Mouse (Mus musculus) heart, postnatal 0 days (tissue): ENCODE measurements around the gene Meioc. TPM values are rescaled to one million over a fixed set of nuclear protein-coding genes. Genes with fewer than 3 reads are reported as not detected.
"Not testable (repeated sequence)": the region's sequence is repeated elsewhere in the genome, so short reads cannot be mapped to it uniquely, and the experiment has no call there.

Experiments
- ATAC-seq: fragments of 200-750 bp; cut with Nextera tagmentation; 2 replicates; pipeline ENCODE4 v1.8.0; 2017; ENCODE audit warnings: low read depth, moderate number of reproducible peaks, moderate library complexity; ENCODE audit not compliant: insufficient read depth
- DNase-seq: peaks from one replicate; pipeline ENCODE4 v3.0.0-alpha.2; 2016; ENCODE audit warnings: low spot score
- H3K27ac ChIP-seq: fragments of 300-500 bp; sonication (generic); 2 replicates; pipeline ENCODE4 v1.5.1; 2014; ENCODE audit warnings: low read depth, mild to moderate bottlenecking
- H3K27me3 ChIP-seq: fragments of 300-500 bp; sonication (generic); 2 replicates; pipeline ENCODE4 v1.6.1; 2014; ENCODE audit warnings: low read length, mixed read lengths; ENCODE audit not compliant: control insufficient read depth, insufficient read depth
- H3K36me3 ChIP-seq: fragments of 300-500 bp; sonication (generic); replicated peaks from 2 replicates; pipeline ENCODE4 v1.6.1; 2014; ENCODE audit warnings: low read length, mixed read lengths; ENCODE audit not compliant: control insufficient read depth, insufficient read depth
- H3K4me1 ChIP-seq: fragments of 300-500 bp; sonication (generic); 2 replicates; pipeline ENCODE4 v1.6.1; 2014; ENCODE audit warnings: antibody characterized with exemption; ENCODE audit not compliant: control insufficient read depth, insufficient read depth
- H3K4me2 ChIP-seq: fragments of 300-500 bp; sonication (generic); 2 replicates; pipeline ENCODE4 v1.6.1; 2014; ENCODE audit warnings: low read depth, mild to moderate bottlenecking, low read length, moderate library complexity
- H3K4me3 ChIP-seq: fragments of 300-500 bp; sonication (generic); 2 replicates; pipeline ENCODE4 v1.5.1; 2014; ENCODE audit warnings: low read depth, low read length
- H3K9ac ChIP-seq: fragments of 300-500 bp; sonication (generic); replicated peaks from 2 replicates; pipeline ENCODE4 v1.6.1; 2014; ENCODE audit warnings: low read depth, low read length, mixed read lengths
- H3K9me3 ChIP-seq: fragments of 300-500 bp; sonication (generic); replicated peaks from 2 replicates; pipeline ENCODE4 v1.6.1; 2016; ENCODE audit warnings: low read length; ENCODE audit not compliant: control insufficient read depth
- CTCF ChIP-seq: IDR thresholded peaks from 2 replicates; pipeline ENCODE4 v1.5.1; 2016; ENCODE audit warnings: antibody characterized with exemption, control low read depth, low read depth
- EP300 ChIP-seq: IDR thresholded peaks from 2 replicates; pipeline ENCODE4 v1.6.1; 2016; ENCODE audit warnings: antibody characterized with exemption, low read depth
- WGBS: fragments of 180-500 bp; shearing (Covaris S2); extraction: QIAGEN DNeasy Blood & Tissue Kit; methylation state at CpG from one replicate; pipeline ENCODE4 v1.1.7; 2014; 5-methylcytosine and 5-hydroxymethylcytosine counted together
- polyA plus RNA-seq: library from polyadenylated mRNA; unstranded; fragments of >200 nt; fragmentation: Nextera tagmentation; extraction: Ambion mirVana; gene quantifications from 2 replicates; pipeline ENCODE4 v1.2.1, GENCODE M21; 2015
- total RNA-seq: library from RNA; depleted of rRNA; stranded (reverse); fragments of >200 nt; gene quantifications from 2 replicates; pipeline ENCODE4 v1.2.3, GENCODE M21; 2014; ENCODE audit warnings: low replicate concordance

Gene Meioc
- total and polyA plus RNA-seq, 2 experiments from 2014 or later, result 0.15 TPM; not detected in 1

GRCm38 (mm10) chr11:102712411-102712810 lies 48.9 kb downstream of the Meioc start:
- Histone ChIP-seq H3K4me3 (no peak overlapping the region), H3K9ac (no peak overlapping the region), H3K36me3 (no peaks in the 10 kb centered on the region), H3K4me2 (no peak overlapping the region), H3K9me3 (0 out of 2 replicates have a peak, but pooled peaks cover 2% of the 10 kb centered on the region), H3K27ac (no peak overlapping the region), H3K27me3 (no peaks in the 10 kb centered on the region), H3K4me1 (no peaks in the 10 kb centered on the region)
- DNase-seq (no peak), ATAC-seq (no peak)
- TF ChIP-seq CTCF (no peak), EP300 (no peak)
- WGBS, result 92% methylated on average over 4 of the region's 4 CpGs

GRCm38 (mm10) chr11:102714578-102714977 lies 51.1 kb downstream of the Meioc start:
- not testable (repeated sequence) for ATAC-seq, H3K4me3 ChIP-seq, H3K27ac ChIP-seq, H3K36me3 ChIP-seq, H3K9me3 ChIP-seq, H3K4me2 ChIP-seq, H3K9ac ChIP-seq, H3K27me3 ChIP-seq, H3K4me1 ChIP-seq, DNase-seq
- WGBS, result 79% methylated on average over 2 of the region's 2 CpGs
- TF ChIP-seq CTCF, result 0 out of 2 replicates have a peak, but pooled peaks have one; percentile 12

DNA sequence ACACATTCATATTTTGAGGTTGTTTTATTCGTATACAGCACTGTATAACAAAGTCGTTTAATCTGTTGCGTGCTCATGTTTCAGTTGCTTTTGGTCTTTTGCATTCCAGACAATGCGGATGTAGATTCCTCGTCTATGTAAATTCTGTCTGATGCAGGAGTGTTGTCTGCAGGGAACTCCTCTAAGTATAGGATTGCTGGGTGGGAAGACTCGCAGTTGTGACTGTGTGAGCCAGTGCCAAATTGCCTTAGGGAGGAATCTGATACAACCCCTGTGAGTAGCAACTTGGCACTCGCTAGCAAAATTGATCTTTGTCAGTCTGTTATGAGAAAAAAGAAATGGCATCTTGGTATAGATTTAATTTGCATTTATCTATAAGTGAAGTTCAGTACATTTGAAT lies 52.6 kb downstream of the Meioc start:
- ATAC-seq, result no peak
- 73% methylated on average over 7 of the region's 7 CpGs for WGBS

DNA sequence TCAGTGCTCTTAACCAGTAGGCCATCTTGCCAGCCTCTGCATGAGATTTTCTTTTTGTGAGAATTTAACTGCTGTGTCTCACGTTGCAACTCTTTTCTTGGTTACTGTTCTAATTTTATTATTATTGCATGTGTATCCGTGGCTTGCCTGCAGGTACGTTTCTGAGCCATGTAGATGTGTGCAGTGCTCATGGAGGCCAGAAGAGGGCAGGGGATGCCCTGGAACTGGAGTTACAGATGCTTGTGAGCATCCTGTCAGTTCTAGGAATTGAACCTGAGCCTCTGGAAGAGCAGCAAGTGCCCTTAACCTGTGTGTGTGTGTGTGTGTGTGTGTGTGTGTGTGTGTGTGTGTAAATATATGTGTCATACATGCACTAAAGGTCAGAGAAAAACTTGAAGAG lies 62.1 kb downstream of the Meioc start:
- H3K27me3 ChIP-seq, result no peaks in the 10 kb centered on the region
- H3K36me3 ChIP-seq, result no peaks in the 10 kb centered on the region
- TF ChIP-seq EP300, result no peak
- TF ChIP-seq CTCF, result peak; percentile 29; the same call in 1 of the 2 replicates
- no peak for DNase-seq
- H3K4me2 ChIP-seq, result no peak overlapping the region
- ATAC-seq, result no peak
- H3K27ac ChIP-seq, result no peak overlapping the region
- H3K4me1 ChIP-seq, result no peaks in the 10 kb centered on the region
- H3K9me3 ChIP-seq, result no peaks in the 10 kb centered on the region
- H3K9ac ChIP-seq, result no peak overlapping the region
- 37% methylated on average over 3 of the region's 3 CpGs for WGBS
- no peak overlapping the region for H3K4me3 ChIP-seq

More for the DNA sequence above, 52.6 kb downstream of the Meioc start:
- Histone ChIP-seq H3K27ac (no peak overlapping the region), H3K36me3 (no peaks in the 10 kb centered on the region), H3K9me3 (0 out of 2 replicates have a peak, but pooled peaks cover 5% of the 10 kb centered on the region), H3K9ac (no peak overlapping the region), H3K4me3 (no peak overlapping the region), H3K4me2 (no peak overlapping the region), H3K27me3 (no peaks in the 10 kb centered on the region), H3K4me1 (no peaks in the 10 kb centered on the region)
- DNase-seq, result no peak
- TF ChIP-seq EP300, result no peak

- Histone ChIP-seq H3K4me1 (no peaks in the 10 kb centered on the region), H3K9me3 (no peaks in the 10 kb centered on the region), H3K27me3 (no peaks in the 10 kb centered on the region), H3K9ac (no peak overlapping the region), H3K27ac (no peak overlapping the region), H3K36me3 (no peaks in the 10 kb centered on the region), H3K4me3 (no peak overlapping the region), H3K4me2 (no peak overlapping the region)
- ATAC-seq (peak; percentile 24; the same call in 1 of the 2 replicates), DNase-seq (peak; percentile 69)
- TF ChIP-seq EP300 (no peak), CTCF (peak; percentile 56)
- 44% methylated on average over 7 of the region's 7 CpGs for WGBS
These were observed 65.1 kb downstream of the Meioc start for GRCm38 (mm10) chr11:102728614-102729013.

DNA sequence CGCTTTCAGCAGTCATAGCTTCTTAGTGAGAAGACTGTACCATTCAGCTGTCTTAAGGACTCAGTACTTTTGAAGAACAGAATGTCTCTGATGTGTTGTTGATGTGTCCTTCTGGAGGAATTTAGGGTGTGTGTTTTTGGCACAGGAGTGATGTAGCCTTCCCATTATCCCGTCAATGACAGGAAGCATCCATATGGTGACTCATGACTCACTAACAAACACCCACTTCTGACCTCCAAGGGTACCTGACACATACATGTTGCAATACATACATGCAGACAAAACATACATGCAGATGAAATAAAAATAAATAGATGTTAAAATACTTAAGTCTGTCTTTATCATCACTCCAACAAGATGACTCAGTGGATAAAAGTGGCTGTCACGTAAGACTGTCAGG lies 66.3 kb downstream of the Meioc start:
- H3K4me2 ChIP-seq, result no peak overlapping the region
- TF ChIP-seq CTCF (no peak), EP300 (no peak)
- 63% methylated on average over 3 of the region's 3 CpGs for WGBS
- H3K4me3 ChIP-seq, result no peak overlapping the region
- H3K36me3 ChIP-seq, result no peaks in the 10 kb centered on the region
- DNase-seq (no peak), ATAC-seq (no peak)
- no peak overlapping the region for H3K27ac ChIP-seq
- H3K9me3 ChIP-seq, result no peaks in the 10 kb centered on the region
- H3K9ac ChIP-seq, result no peak overlapping the region
- H3K4me1 ChIP-seq, result no peaks in the 10 kb centered on the region
- no peaks in the 10 kb centered on the region for H3K27me3 ChIP-seq
